Mouse (Mus musculus) limb, embryonic 12.5 days (tissue): ENCODE data around the gene Olfr1402. TPM values are rescaled to one million over a fixed set of nuclear protein-coding genes. Genes with fewer than 3 reads are reported as not detected.

Source experiments
- ATAC-seq: fragments of 200-750 bp; cut with Nextera tagmentation; 2 replicates; pipeline ENCODE4 v1.8.0; 2017; ENCODE audit warnings: low read depth, moderate TSS enrichment; ENCODE audit not compliant: insufficient number of reproducible peaks, insufficient read depth, low FRiP score, low TSS enrichment
- H3K27ac ChIP-seq: fragments of 300-500 bp; sonication (generic); 2 replicates; pipeline ENCODE4 v1.5.1; 2016; ENCODE audit warnings: mild to moderate bottlenecking, moderate library complexity
- H3K27me3 ChIP-seq: fragments of 300-500 bp; sonication (generic); 2 replicates; pipeline ENCODE4 v1.6.1; 2016; ENCODE audit warnings: mild to moderate bottlenecking, moderate library complexity
- H3K36me3 ChIP-seq: fragments of 300-500 bp; sonication (generic); 2 replicates; pipeline ENCODE4 v1.6.1; 2016; ENCODE audit warnings: mild to moderate bottlenecking, moderate library complexity
- H3K4me1 ChIP-seq: fragments of 300-500 bp; sonication (generic); replicated peaks from 2 replicates; pipeline ENCODE4 v1.6.1; 2016
- H3K4me2 ChIP-seq: fragments of 300-500 bp; sonication (generic); 2 replicates; pipeline ENCODE4 v1.6.1; 2016; ENCODE audit warnings: mild to moderate bottlenecking, moderate library complexity
- H3K4me3 ChIP-seq: fragments of 300-500 bp; sonication (generic); replicated peaks from 2 replicates; pipeline ENCODE4 v1.5.1; 2016; ENCODE audit warnings: mild to moderate bottlenecking
- H3K9ac ChIP-seq: fragments of 300-500 bp; sonication (generic); replicated peaks from 2 replicates; pipeline ENCODE4 v1.6.1; 2016; ENCODE audit warnings: mild to moderate bottlenecking, moderate library complexity
- H3K9me3 ChIP-seq: fragments of 300-500 bp; sonication (generic); 2 replicates; pipeline ENCODE4 v1.6.1; 2016; ENCODE audit warnings: mild to moderate bottlenecking, moderate library complexity
- WGBS: fragments of 180-500 bp; shearing (Covaris S2); methylation state at CpG from one replicate; pipeline ENCODE4 v1.1.7; 2016; 5-methylcytosine and 5-hydroxymethylcytosine counted together
- polyA plus RNA-seq: library from polyadenylated mRNA; unstranded; fragments of >200 nt; fragmentation: Nextera tagmentation; extraction: Ambion mirVana; gene quantifications from 2 replicates; pipeline ENCODE4 v1.2.1, GENCODE M21; 2016

The Olfr1402 gene
- polyA plus RNA-seq: not detected in 2 replicates

GRCm38 (mm10) chr3:97421920-97422319, at the start of gene Olfr1402:
Olfr1402 (minus strand) TSS chr3:97422020.
- WGBS: 71% methylated on average over 1 of the region's 1 CpGs

GRCm38 (mm10) chr3:97455286-97455685, 33.5 kb upstream of the Olfr1402 start:
- Histone ChIP-seq H3K4me3 (no peak overlapping the region), H3K4me1 (no peaks in the 10 kb centered on the region), H3K4me2 (no peak overlapping the region), H3K27ac (no peak overlapping the region), H3K9me3 (no peaks in the 10 kb centered on the region), H3K9ac (no peak overlapping the region), H3K36me3 (no peaks in the 10 kb centered on the region), H3K27me3 (no peaks in the 10 kb centered on the region)
- whole genome bisulfite sequencing: 83% methylated on average over 4 of the region's 4 CpGs
- no peak for ATAC-seq

More at GRCm38 (mm10) chr3:97421920-97422319, at the start of gene Olfr1402:
- no peak within 1 kb of the TSS for H3K27ac ChIP-seq
- no peaks in the 10 kb centered on the region for H3K36me3 ChIP-seq
- H3K9ac ChIP-seq: no peak within 1 kb of the TSS
- no peak within 1 kb of the TSS for H3K4me3 ChIP-seq
- H3K4me1 ChIP-seq: no peaks in the 10 kb centered on the region
- H3K27me3 ChIP-seq: no peaks in the 10 kb centered on the region
- no peaks in the 10 kb centered on the region for H3K9me3 ChIP-seq
- H3K4me2 ChIP-seq: no peak within 1 kb of the TSS
- no peak for ATAC-seq

- Histone ChIP-seq H3K4me1 (no peaks in the 10 kb centered on the region), H3K9me3 (no peaks in the 10 kb centered on the region), H3K27ac (no peak overlapping the region), H3K9ac (no peak overlapping the region), H3K36me3 (no peaks in the 10 kb centered on the region), H3K4me3 (no peak overlapping the region), H3K27me3 (no peaks in the 10 kb centered on the region), H3K4me2 (no peak overlapping the region)
- ATAC-seq: no peak
- 89% methylated on average over 2 of the region's 2 CpGs for WGBS
Measured at GRCm38 (mm10) chr3:97438619-97439018, 16.8 kb upstream of the Olfr1402 start.

GRCm38 (mm10) chr3:97394289-97394688, 27.5 kb downstream of the Olfr1402 start:
- H3K4me1 ChIP-seq: no peaks in the 10 kb centered on the region
- no peak overlapping the region for H3K27ac ChIP-seq
- WGBS: 47% methylated on average over 1 of the region's 1 CpGs
- H3K27me3 ChIP-seq: no peaks in the 10 kb centered on the region
- no peak overlapping the region for H3K4me2 ChIP-seq
- H3K9me3 ChIP-seq: 0 out of 2 replicates have a peak, but pooled peaks cover 3% of the 10 kb centered on the region
- no peaks in the 10 kb centered on the region for H3K36me3 ChIP-seq
- no peak overlapping the region for H3K4me3 ChIP-seq
- H3K9ac ChIP-seq: no peak overlapping the region
- no peak for ATAC-seq

- H3K4me2 ChIP-seq: no peak overlapping the region
- H3K4me1 ChIP-seq: no peaks in the 10 kb centered on the region
- no peak overlapping the region for H3K27ac ChIP-seq
- WGBS: 64% methylated on average over 5 of the region's 5 CpGs
- no peak overlapping the region for H3K9ac ChIP-seq
- no peak overlapping the region for H3K4me3 ChIP-seq
- 0 out of 2 replicates have a peak, but pooled peaks cover 3% of the 10 kb centered on the region for H3K9me3 ChIP-seq
- H3K36me3 ChIP-seq: no peaks in the 10 kb centered on the region
- no peak for ATAC-seq
- no peaks in the 10 kb centered on the region for H3K27me3 ChIP-seq
Measured at GRCm38 (mm10) chr3:97393079-97393478, 28.7 kb downstream of the Olfr1402 start.

GRCm38 (mm10) chr3:97370382-97370781, 51.4 kb downstream of the Olfr1402 start:
- Histone ChIP-seq H3K4me1 (0 out of 2 replicates have a peak, but pooled peaks cover 4% of the 10 kb centered on the region), H3K27me3 (no peaks in the 10 kb centered on the region)

GRCm38 (mm10) chr3:97363418-97364098, 58.3 kb downstream of the Olfr1402 start:
- Histone ChIP-seq H3K4me3 (no peak overlapping the region), H3K4me1 (0 out of 2 replicates have a peak, but pooled peaks cover 6% of the 10 kb centered on the region), H3K9me3 (no peaks in the 10 kb centered on the region), H3K9ac (no peak overlapping the region), H3K27ac (no peak overlapping the region), H3K27me3 (no peaks in the 10 kb centered on the region), H3K36me3 (no peaks in the 10 kb centered on the region), H3K4me2 (no peak overlapping the region)
- ATAC-seq: no peak
- 50% methylated on average over 3 of the region's 3 CpGs for WGBS

More at GRCm38 (mm10) chr3:97370382-97370781, 51.4 kb downstream of the Olfr1402 start:
- Histone ChIP-seq H3K36me3 (no peaks in the 10 kb centered on the region), H3K27ac (no peak overlapping the region), H3K4me2 (no peak overlapping the region), H3K9me3 (no peaks in the 10 kb centered on the region), H3K4me3 (no peak overlapping the region), H3K9ac (no peak overlapping the region)
- ATAC-seq: no peak

GRCm38 (mm10) chr3:97358448-97358847, 63.4 kb downstream of the Olfr1402 start:
- no peaks in the 10 kb centered on the region for H3K27me3 ChIP-seq
- ATAC-seq: no peak
- no peak overlapping the region for H3K4me2 ChIP-seq
- H3K36me3 ChIP-seq: no peaks in the 10 kb centered on the region
- WGBS: 74% methylated on average over 1 of the region's 1 CpGs
- no peak overlapping the region for H3K27ac ChIP-seq
- 0 out of 2 replicates have a peak, but pooled peaks cover 4% of the 10 kb centered on the region for H3K4me1 ChIP-seq
- H3K9ac ChIP-seq: no peak overlapping the region
- no peak overlapping the region for H3K4me3 ChIP-seq
- no peaks in the 10 kb centered on the region for H3K9me3 ChIP-seq

Other genes starting within 250 kb of the Olfr1402 start
- gene Bcl9, start 124.1 kb downstream of the Olfr1402 start, polyA plus RNA-seq: 81.5 and 92.5 TPM in 2 replicates
- gene Chd1l, start 188.2 kb upstream of the Olfr1402 start, polyA plus RNA-seq: 21.3 and 22.0 TPM in 2 replicates
- gene Fmo5, start 206.8 kb upstream of the Olfr1402 start, polyA plus RNA-seq: 1.4 TPM in 2 replicates
- gene Prkab2, start 236.2 kb upstream of the Olfr1402 start, polyA plus RNA-seq: 6.2 and 7.1 TPM in 2 replicates